Mouse (Mus musculus) embryonic fibroblast, embryonic 13.5 days (primary cell): Measurements from ENCODE around the gene Gpcpd1.

Source experiments
- CTCF ChIP-seq: IDR thresholded peaks from 2 replicates; pipeline ENCODE4 v1.5.1; 2011; ENCODE audit warnings: mild to moderate bottlenecking, control low read depth, low read length, moderate library complexity, borderline replicate concordance; ENCODE audit not compliant: insufficient read depth
- POLR2A ChIP-seq: IDR thresholded peaks from 2 replicates; pipeline ENCODE4 v1.6.1; 2011; ENCODE audit warnings: low read depth, mild to moderate bottlenecking, control low read depth, low read length, moderate library complexity

GRCm38 (mm10) chr2:132600081-132600480 lies 12.6 kb upstream of the Gpcpd1 start:
- no peak for TF ChIP-seq CTCF
- TF ChIP-seq POLR2A = no peak
